Mouse (Mus musculus) splenic B cell, adult 2 months (primary cell): ENCODE results near the gene Clk1.

Experiments used
- DNase-seq: peaks from one replicate; pipeline ENCODE4 v3.0.0-alpha.2; 2011; ENCODE audit warnings: low read depth, low spot score
- H3K27me3 ChIP-seq: 2 replicates; pipeline ENCODE4 v1.6.1; 2012; ENCODE audit warnings: mild to moderate bottlenecking, low read length, moderate library complexity, mixed read lengths; ENCODE audit not compliant: control insufficient read depth, poor library complexity, insufficient read depth, severe bottlenecking
- H3K36me3 ChIP-seq: 2 replicates; pipeline ENCODE4 v1.6.1; 2012; ENCODE audit warnings: mild to moderate bottlenecking, low read length, moderate library complexity, mixed read lengths; ENCODE audit not compliant: control insufficient read depth, poor library complexity, insufficient read depth, severe bottlenecking

The Clk1 gene

GRCm38 (mm10) chr1:58423371-58424248 lies at the start of gene Clk1:
TSS of gene Clk1 (minus strand) at chr1:58424066.
- Histone ChIP-seq H3K36me3 (peaks cover 14% of the 10 kb centered on the region), H3K27me3 (no peaks in the 10 kb centered on the region)
- peak; percentile 96 for DNase-seq

- DNase-seq: no peak
- peaks cover 17% of the 10 kb centered on the region; the same call in 1 of the 2 replicates for H3K36me3 ChIP-seq
- H3K27me3 ChIP-seq: no peaks in the 10 kb centered on the region
Measured at GRCm38 (mm10) chr1:58465561-58465960, 41.7 kb upstream of the Clk1 start.

GRCm38 (mm10) chr1:58465042-58465441 lies 41.2 kb upstream of the Clk1 start:
- DNase-seq: no peak
- Histone ChIP-seq H3K36me3 (peaks cover 18% of the 10 kb centered on the region; the same call in 1 of the 2 replicates), H3K27me3 (no peaks in the 10 kb centered on the region)

- no peaks in the 10 kb centered on the region for H3K27me3 ChIP-seq
- DNase-seq: no peak
- H3K36me3 ChIP-seq: peaks cover 12% of the 10 kb centered on the region; the same call in 1 of the 2 replicates
Measured at GRCm38 (mm10) chr1:58463935-58464334, 40.1 kb upstream of the Clk1 start.

GRCm38 (mm10) chr1:58460566-58460965 lies 36.7 kb upstream of the Clk1 start:
- Histone ChIP-seq H3K27me3 (no peaks in the 10 kb centered on the region), H3K36me3 (peaks cover 7% of the 10 kb centered on the region; the same call in 1 of the 2 replicates)
- no peak for DNase-seq

- H3K27me3 ChIP-seq: no peaks in the 10 kb centered on the region
- no peak for DNase-seq
- peaks cover 3% of the 10 kb centered on the region; the same call in 1 of the 2 replicates for H3K36me3 ChIP-seq
Measured at GRCm38 (mm10) chr1:58458867-58459266, 35.0 kb upstream of the Clk1 start.

- Histone ChIP-seq H3K36me3 (peaks cover 2% of the 10 kb centered on the region; the same call in 1 of the 2 replicates), H3K27me3 (no peaks in the 10 kb centered on the region)
- DNase-seq: no peak
Measured at GRCm38 (mm10) chr1:58458175-58458574, 34.3 kb upstream of the Clk1 start.

GRCm38 (mm10) chr1:58454316-58454715 lies 30.4 kb upstream of the Clk1 start:
- Histone ChIP-seq H3K27me3 (no peaks in the 10 kb centered on the region), H3K36me3 (no peaks in the 10 kb centered on the region; the same call in none of the 2 replicates)
- DNase-seq: peak; percentile 65

GRCm38 (mm10) chr1:58448396-58448795 lies 24.5 kb upstream of the Clk1 start:
- DNase-seq: peak; percentile 7
- H3K36me3 ChIP-seq: no peaks in the 10 kb centered on the region; the same call in 1 of the 2 replicates
- H3K27me3 ChIP-seq: no peaks in the 10 kb centered on the region

- H3K27me3 ChIP-seq: no peaks in the 10 kb centered on the region
- no peaks in the 10 kb centered on the region; the same call in 1 of the 2 replicates for H3K36me3 ChIP-seq
- no peak for DNase-seq
Measured at GRCm38 (mm10) chr1:58447766-58448165, 23.9 kb upstream of the Clk1 start.

GRCm38 (mm10) chr1:58445861-58446260 lies 22.0 kb upstream of the Clk1 start:
- peaks cover 5% of the 10 kb centered on the region for H3K36me3 ChIP-seq
- H3K27me3 ChIP-seq: no peaks in the 10 kb centered on the region
- DNase-seq: peak; percentile 15

- H3K27me3 ChIP-seq: no peaks in the 10 kb centered on the region
- peak; percentile 87 for DNase-seq
- H3K36me3 ChIP-seq: peaks cover 7% of the 10 kb centered on the region
Measured at GRCm38 (mm10) chr1:58445143-58445722, 21.4 kb upstream of the Clk1 start, which contains the start of the genes Nif3l1 and Ppil3. TSS of gene Nif3l1 (plus strand) at chr1:58445151. TSS of gene Ppil3 (minus strand) at chr1:58445486.

GRCm38 (mm10) chr1:58444691-58445090 lies 20.8 kb upstream of the Clk1 start:
- DNase-seq: no peak
- no peaks in the 10 kb centered on the region for H3K27me3 ChIP-seq

GRCm38 (mm10) chr1:58424551-58424950 lies 685 bp upstream of the Clk1 start:
- no peak for DNase-seq
- Histone ChIP-seq H3K36me3 (peaks cover 8% of the 10 kb centered on the region), H3K27me3 (no peaks in the 10 kb centered on the region)

More at GRCm38 (mm10) chr1:58444691-58445090, 20.8 kb upstream of the Clk1 start:
- peaks cover 7% of the 10 kb centered on the region for H3K36me3 ChIP-seq

- H3K36me3 ChIP-seq: peaks cover 16% of the 10 kb centered on the region
- H3K27me3 ChIP-seq: no peaks in the 10 kb centered on the region
Measured at GRCm38 (mm10) chr1:58422879-58423278, 987 bp downstream of the Clk1 start.

More at GRCm38 (mm10) chr1:58422879-58423278, 987 bp downstream of the Clk1 start:
- peak; percentile 89 for DNase-seq
